Mouse (Mus musculus) midbrain, embryonic 13.5 days (tissue): ENCODE measurements around the gene Adal. TPM values are rescaled to one million over a fixed set of nuclear protein-coding genes. Genes with fewer than 3 reads are reported as not detected.
"Not testable (repeated sequence)": the region's sequence is repeated elsewhere in the genome, so short reads cannot be mapped to it uniquely, and the experiment has no call there.

Source experiments
- ATAC-seq: fragments of 200-750 bp; cut with Nextera tagmentation; 2 replicates; pipeline ENCODE4 v1.8.0; 2017; ENCODE audit warnings: mild to moderate bottlenecking, moderate TSS enrichment, moderate library complexity
- H3K27ac ChIP-seq: fragments of 300-500 bp; sonication (generic); 2 replicates; pipeline ENCODE4 v1.5.1; 2015; ENCODE audit warnings: inconsistent platforms, mild to moderate bottlenecking, moderate library complexity
- H3K27me3 ChIP-seq: fragments of 300-500 bp; sonication (generic); 2 replicates; pipeline ENCODE4 v1.6.1; 2015; ENCODE audit warnings: mild to moderate bottlenecking, inconsistent platforms
- H3K36me3 ChIP-seq: fragments of 300-500 bp; sonication (generic); 2 replicates; pipeline ENCODE4 v1.6.1; 2015; ENCODE audit warnings: mild to moderate bottlenecking, inconsistent platforms
- H3K4me1 ChIP-seq: fragments of 300-500 bp; sonication (generic); replicated peaks from 2 replicates; pipeline ENCODE4 v1.6.1; 2015; ENCODE audit warnings: inconsistent platforms
- H3K4me2 ChIP-seq: fragments of 300-500 bp; sonication (generic); replicated peaks from 2 replicates; pipeline ENCODE4 v1.6.1; 2015; ENCODE audit warnings: moderate library complexity, mild to moderate bottlenecking, inconsistent platforms
- H3K4me3 ChIP-seq: fragments of 300-500 bp; sonication (generic); replicated peaks from 2 replicates; pipeline ENCODE4 v1.5.1; 2015; ENCODE audit warnings: mild to moderate bottlenecking, inconsistent platforms
- H3K9ac ChIP-seq: fragments of 300-500 bp; sonication (generic); replicated peaks from 2 replicates; pipeline ENCODE4 v1.6.1; 2015; ENCODE audit warnings: mild to moderate bottlenecking, inconsistent platforms
- H3K9me3 ChIP-seq: fragments of 300-500 bp; sonication (generic); 2 replicates; pipeline ENCODE4 v1.6.1; 2016; ENCODE audit warnings: mild to moderate bottlenecking, inconsistent platforms
- WGBS: fragments of 180-500 bp; shearing (Covaris S2); methylation state at CpG from one replicate; pipeline ENCODE4 v1.1.7; 2015; 5-methylcytosine and 5-hydroxymethylcytosine counted together
- polyA plus RNA-seq: library from polyadenylated mRNA; unstranded; fragments of >200 nt; fragmentation: Nextera tagmentation; extraction: Ambion mirVana; gene quantifications from 2 replicates; pipeline ENCODE4 v1.2.1, GENCODE M21; 2015

Gene Adal
- 33.9 and 38.5 TPM in 2 replicates for polyA plus RNA-seq

GRCm38 (mm10) chr2:121140018-121140882, at the start of gene Adal, which contains the start of gene Lcmt2:
TSS of gene Adal (plus strand) at chr2:121140428.
TSS of gene Lcmt2 (minus strand) at chr2:121140653.
- peak; percentile 96 for ATAC-seq
- H3K9me3 ChIP-seq = no peaks in the 10 kb centered on the region
- peaks cover 32% of the 10 kb centered on the region for H3K36me3 ChIP-seq
- H3K4me3 ChIP-seq = peak within 1 kb of the TSS; percentile 79
- under 1% methylated on average over 87 of the region's 87 CpGs for WGBS
- peak within 1 kb of the TSS; percentile 97 for H3K27ac ChIP-seq
- peak within 1 kb of the TSS; percentile 83 for H3K4me2 ChIP-seq
- H3K4me1 ChIP-seq = peaks cover 41% of the 10 kb centered on the region
- no peaks in the 10 kb centered on the region for H3K27me3 ChIP-seq
- peak within 1 kb of the TSS; percentile 85 for H3K9ac ChIP-seq

GRCm38 (mm10) chr2:121102051-121102450, 38.2 kb upstream of the Adal start:
- Histone ChIP-seq H3K4me2 (no peak overlapping the region), H3K9me3 (no peaks in the 10 kb centered on the region), H3K4me3 (no peak overlapping the region), H3K36me3 (no peaks in the 10 kb centered on the region), H3K27me3 (no peaks in the 10 kb centered on the region), H3K9ac (no peak overlapping the region), H3K4me1 (no peaks in the 10 kb centered on the region), H3K27ac (no peak overlapping the region)
- 23% methylated on average over 9 of the region's 9 CpGs for WGBS
- ATAC-seq = 0 out of 2 replicates have a peak, but pooled peaks have one; percentile 48

- H3K9ac ChIP-seq = no peak overlapping the region
- no peak for ATAC-seq
- H3K4me1 ChIP-seq = no peaks in the 10 kb centered on the region
- H3K4me3 ChIP-seq = no peak overlapping the region
- no peak overlapping the region for H3K4me2 ChIP-seq
- no peak overlapping the region for H3K27ac ChIP-seq
- no peaks in the 10 kb centered on the region for H3K36me3 ChIP-seq
- H3K9me3 ChIP-seq = no peaks in the 10 kb centered on the region
- H3K27me3 ChIP-seq = no peaks in the 10 kb centered on the region
These were observed 34.3 kb upstream of the Adal start for GRCm38 (mm10) chr2:121105940-121106339.

- H3K4me2 ChIP-seq = no peak within 1 kb of the TSS
- no peaks in the 10 kb centered on the region for H3K4me1 ChIP-seq
- H3K4me3 ChIP-seq = no peak within 1 kb of the TSS
- H3K27ac ChIP-seq = no peak within 1 kb of the TSS
- no peak within 1 kb of the TSS for H3K9ac ChIP-seq
- H3K27me3 ChIP-seq = no peaks in the 10 kb centered on the region
- 91% methylated on average over 4 of the region's 4 CpGs for WGBS
- no peaks in the 10 kb centered on the region for H3K9me3 ChIP-seq
- no peaks in the 10 kb centered on the region for H3K36me3 ChIP-seq
- ATAC-seq = no peak
These were observed 30.5 kb upstream of the Adal start, which contains the start of gene Tgm7 for GRCm38 (mm10) chr2:121109695-121110094. TSS of gene Tgm7 (minus strand) at chr2:121109795.

GRCm38 (mm10) chr2:121115418-121115817, 24.8 kb upstream of the Adal start:
- 89% methylated on average over 2 of the region's 2 CpGs for WGBS
- no peaks in the 10 kb centered on the region for H3K36me3 ChIP-seq
- no peak overlapping the region for H3K27ac ChIP-seq
- ATAC-seq = no peak
- no peaks in the 10 kb centered on the region for H3K27me3 ChIP-seq
- no peak overlapping the region for H3K9ac ChIP-seq
- H3K4me2 ChIP-seq = no peak overlapping the region
- H3K4me3 ChIP-seq = no peak overlapping the region
- H3K9me3 ChIP-seq = no peaks in the 10 kb centered on the region
- no peaks in the 10 kb centered on the region for H3K4me1 ChIP-seq

GRCm38 (mm10) chr2:121119260-121119659, 21.0 kb upstream of the Adal start:
- ATAC-seq = no peak
- no peak overlapping the region for H3K27ac ChIP-seq
- no peak overlapping the region for H3K4me3 ChIP-seq
- no peak overlapping the region for H3K4me2 ChIP-seq
- H3K9ac ChIP-seq = no peak overlapping the region
- no peaks in the 10 kb centered on the region for H3K9me3 ChIP-seq
- 87% methylated on average over 3 of the region's 3 CpGs for WGBS
- no peaks in the 10 kb centered on the region for H3K27me3 ChIP-seq
- no peaks in the 10 kb centered on the region for H3K36me3 ChIP-seq
- no peaks in the 10 kb centered on the region for H3K4me1 ChIP-seq

GRCm38 (mm10) chr2:121126302-121126701, 13.9 kb upstream of the Adal start:
- not testable (repeated sequence) for H3K9me3 ChIP-seq, H3K9ac ChIP-seq, H3K36me3 ChIP-seq, H3K27ac ChIP-seq, H3K4me1 ChIP-seq, H3K27me3 ChIP-seq, H3K4me2 ChIP-seq, ATAC-seq, H3K4me3 ChIP-seq
- 93% methylated on average over 5 of the region's 5 CpGs for WGBS

- no peak overlapping the region for H3K27ac ChIP-seq
- no peak overlapping the region for H3K4me2 ChIP-seq
- H3K4me1 ChIP-seq = no peaks in the 10 kb centered on the region
- 86% methylated on average over 1 of the region's 1 CpGs for WGBS
- H3K36me3 ChIP-seq = no peaks in the 10 kb centered on the region
- H3K4me3 ChIP-seq = no peak overlapping the region
- no peaks in the 10 kb centered on the region for H3K9me3 ChIP-seq
- ATAC-seq = no peak
- no peak overlapping the region for H3K9ac ChIP-seq
- no peaks in the 10 kb centered on the region for H3K27me3 ChIP-seq
These were observed 12.7 kb upstream of the Adal start for GRCm38 (mm10) chr2:121127536-121127935.

- H3K4me2 ChIP-seq = no peak overlapping the region
- no peaks in the 10 kb centered on the region for H3K36me3 ChIP-seq
- ATAC-seq = no peak
- H3K9ac ChIP-seq = no peak overlapping the region
- H3K4me1 ChIP-seq = no peaks in the 10 kb centered on the region
- H3K4me3 ChIP-seq = no peak overlapping the region
- H3K9me3 ChIP-seq = no peaks in the 10 kb centered on the region
- WGBS = 73% methylated on average over 9 of the region's 9 CpGs
- H3K27ac ChIP-seq = no peak overlapping the region
- H3K27me3 ChIP-seq = no peaks in the 10 kb centered on the region
These were observed 11.2 kb upstream of the Adal start for GRCm38 (mm10) chr2:121128865-121129620.

GRCm38 (mm10) chr2:121132822-121133221, 7.4 kb upstream of the Adal start:
- peaks cover 5% of the 10 kb centered on the region for H3K4me1 ChIP-seq
- no peak for ATAC-seq
- H3K4me3 ChIP-seq = no peak overlapping the region
- H3K27ac ChIP-seq = no peak overlapping the region
- no peaks in the 10 kb centered on the region for H3K27me3 ChIP-seq
- H3K4me2 ChIP-seq = no peak overlapping the region
- H3K36me3 ChIP-seq = peaks cover 11% of the 10 kb centered on the region
- no peak overlapping the region for H3K9ac ChIP-seq
- WGBS = 67% methylated on average over 1 of the region's 1 CpGs
- H3K9me3 ChIP-seq = no peaks in the 10 kb centered on the region

- Histone ChIP-seq H3K4me1 (peaks cover 40% of the 10 kb centered on the region), H3K4me2 (no peak overlapping the region), H3K9me3 (no peaks in the 10 kb centered on the region), H3K4me3 (no peak overlapping the region), H3K27ac (no peak overlapping the region), H3K27me3 (no peaks in the 10 kb centered on the region), H3K9ac (no peak overlapping the region), H3K36me3 (peaks cover 22% of the 10 kb centered on the region)
- 96% methylated on average over 4 of the region's 4 CpGs for WGBS
- no peak for ATAC-seq
These were observed 2.9 kb upstream of the Adal start for GRCm38 (mm10) chr2:121137371-121137770.
